Mouse (Mus musculus) heart, adult 2 months (tissue): ENCODE measurements around the gene Trmt2a. TPM values are rescaled to one million over a fixed set of nuclear protein-coding genes. Genes with fewer than 3 reads are reported as not detected.
A peak's percentile ranks its signal among the peaks of the same experiment; 100 is the strongest.

ENCODE experiments used
- DNase-seq, 2 experiments: peaks; one replicate each; pipeline ENCODE4 v3.0.0; 2021
- H3K27ac ChIP-seq: fragments of 200-600 bp; 2 replicates; pipeline ENCODE4 v1.8.1; 2022
- H3K27me3 ChIP-seq: fragments of 200-500 bp; 2 replicates; pipeline ENCODE4 v1.6.1; 2012; ENCODE audit warnings: mild to moderate bottlenecking, low read length, inconsistent platforms, mixed read lengths; ENCODE audit not compliant: control insufficient read depth, insufficient read depth
- H3K36me3 ChIP-seq: fragments of 200-500 bp; 2 replicates; pipeline ENCODE4 v1.6.1; 2012; ENCODE audit warnings: low read length, inconsistent platforms; ENCODE audit not compliant: control insufficient read depth, insufficient read depth
- H3K4me1 ChIP-seq: fragments of 200-500 bp; 2 replicates; pipeline ENCODE4 v1.6.1; 2011; ENCODE audit warnings: low read length; ENCODE audit not compliant: control insufficient read depth, insufficient read depth
- H3K4me3 ChIP-seq: fragments of 200-600 bp; 2 replicates; pipeline ENCODE4 v1.8.1; 2022
- H3K79me2 ChIP-seq: fragments of 200-500 bp; replicated peaks from 2 replicates; pipeline ENCODE4 v1.6.1; 2012; ENCODE audit warnings: mild to moderate bottlenecking, inconsistent platforms, low read length, moderate library complexity, mixed read lengths; ENCODE audit not compliant: control insufficient read depth, insufficient read depth
- H3K9ac ChIP-seq: fragments of 200-500 bp; 2 replicates; pipeline ENCODE4 v1.6.1; 2012; ENCODE audit warnings: low read depth, mild to moderate bottlenecking, control low read depth, inconsistent platforms, low read length, mixed read lengths
- CTCF ChIP-seq: fragments of 200-600 bp; IDR thresholded peaks from 2 replicates; pipeline ENCODE4 v1.8.1; 2022; ENCODE audit warnings: antibody characterized with exemption, mild to moderate bottlenecking, moderate library complexity
- EP300 ChIP-seq: fragments of 200-500 bp; IDR thresholded peaks from 2 replicates; pipeline ENCODE4 v1.6.1; 2011; ENCODE audit warnings: low read depth, low read length, control low read depth; ENCODE audit not compliant: insufficient read depth
- POLR2A ChIP-seq: fragments of 200-500 bp; IDR thresholded peaks from 2 replicates; pipeline ENCODE4 v1.6.1; 2011; ENCODE audit warnings: mild to moderate bottlenecking, low read depth, low read length, control low read depth; ENCODE audit not compliant: insufficient read depth
- WGBS: fragments of 180-500 bp; shearing (Covaris S2); methylation state at CpG from one replicate; pipeline ENCODE4 v1.1.7; 2018; 5-methylcytosine and 5-hydroxymethylcytosine counted together
- intact Hi-C: fragments of 180-260 bp; cut with DNase I; formaldehyde crosslinking; loops from one replicate; pipeline ENCODE4 v1.15.1; 2025
- long read RNA-seq: library from polyadenylated mRNA; stranded (forward); transcript quantifications from one replicate; pipeline ENCODE4 v2.0.0, GENCODE M21; 2021
- polyA plus RNA-seq: library from polyadenylated mRNA; depleted of rRNA; stranded (reverse); fragments of >200 nt; gene quantifications from 2 replicates; pipeline ENCODE4 v1.2.3, GENCODE M21; 2012; rRNA removed
- total RNA-seq, 2 experiments: library from RNA; stranded (reverse); gene quantifications; 2 replicates each; pipeline ENCODE4 v1.2.3; 2021

Gene Trmt2a
- total RNA-seq (10 to 100 TPM; 19.6 to 19.8 TPM), polyA plus RNA-seq (26.8 and 32.4 TPM in 2 replicates)
- long read RNA-seq, transcript Trmt2a-203 (12 exons, 2,367 nt) = major isoform, 13 of 23 reads
- long read RNA-seq, partial matches to known transcripts = 0 of 23 reads
- long read RNA-seq, other reads (novel, unspliced or antisense) = 10 of 23 reads

DNA sequence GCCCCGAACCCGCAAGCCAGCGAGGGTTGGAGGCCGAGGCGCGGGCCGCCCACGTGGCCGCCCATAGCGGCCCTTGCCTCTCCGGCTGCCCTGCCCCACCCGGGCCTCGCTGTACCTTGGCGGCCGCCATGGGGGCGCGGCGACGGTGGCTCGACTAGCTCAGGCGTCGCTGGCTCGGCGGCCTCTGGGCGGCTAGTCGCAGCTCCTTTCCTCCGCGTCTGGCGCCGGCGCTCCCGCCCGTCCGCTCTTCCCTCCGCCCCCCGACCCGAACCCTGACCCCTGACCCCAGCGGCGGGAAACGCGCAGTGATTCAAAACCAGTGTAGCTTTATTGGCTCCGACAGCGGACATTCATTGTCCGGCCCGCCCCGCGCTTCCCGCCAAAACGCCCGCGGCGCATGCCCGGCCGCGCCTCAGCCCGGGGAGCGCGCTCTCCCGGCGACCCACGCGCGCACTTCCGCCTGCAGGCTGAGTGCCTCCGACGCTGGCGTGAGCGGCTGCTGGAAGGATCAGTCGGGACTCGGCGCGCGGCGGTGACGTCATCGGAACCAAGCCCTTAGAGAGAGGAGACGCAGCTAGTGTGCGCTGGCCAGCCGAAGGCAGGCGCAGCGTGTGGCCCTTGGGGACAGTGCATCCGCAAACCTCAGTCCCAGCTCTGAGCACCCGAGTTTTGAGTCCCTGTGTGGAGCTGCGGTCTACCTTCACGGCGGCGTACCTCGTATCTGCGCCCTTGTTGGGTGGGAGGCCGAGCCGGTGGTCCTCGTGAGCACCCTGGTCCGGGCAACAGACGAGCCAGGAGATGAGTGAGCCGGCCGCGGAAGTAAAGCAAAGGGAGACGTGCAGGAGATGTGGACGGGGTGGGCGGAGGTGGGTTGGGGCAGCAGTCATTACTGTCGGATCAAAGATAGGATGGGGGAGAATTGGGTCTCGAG lies at the start of gene Trmt2a, which contains the start of gene Ranbp1:
Gene Trmt2a, plus strand, starts transcription at position 247 of the 931 bp plus-strand sequence.
Gene Ranbp1, minus strand, starts transcription at position 300 of the 931 bp plus-strand sequence.
- Histone ChIP-seq H3K36me3 (peaks cover 5% of the 10 kb centered on the region; the same call in 1 of the 2 replicates), H3K4me3 (peak within 1 kb of the TSS; percentile 99), H3K27ac (peak within 1 kb of the TSS; percentile 76), H3K9ac (peak within 1 kb of the TSS; percentile 85), H3K27me3 (no peaks in the 10 kb centered on the region), H3K79me2 (peaks cover 5% of the 10 kb centered on the region), H3K4me1 (peaks cover 5% of the 10 kb centered on the region)
- TF ChIP-seq CTCF (peak; percentile 25; the same call in 1 of the 2 replicates), EP300 (0 out of 2 replicates have a peak, but pooled peaks have one; percentile 44), POLR2A (peak; percentile 92)
- intact Hi-C loops = loop anchor here (2.0 to 10.0 kb wide), 3 partner anchors 14 to 566 kb away; partner anchors contain the start of genes Cdc45, Dgcr8, Ufd1 and Zdhhc8
- under 1% methylated on average over 100 of the region's 102 CpGs for WGBS
- peak; percentile 99 for DNase-seq

DNA sequence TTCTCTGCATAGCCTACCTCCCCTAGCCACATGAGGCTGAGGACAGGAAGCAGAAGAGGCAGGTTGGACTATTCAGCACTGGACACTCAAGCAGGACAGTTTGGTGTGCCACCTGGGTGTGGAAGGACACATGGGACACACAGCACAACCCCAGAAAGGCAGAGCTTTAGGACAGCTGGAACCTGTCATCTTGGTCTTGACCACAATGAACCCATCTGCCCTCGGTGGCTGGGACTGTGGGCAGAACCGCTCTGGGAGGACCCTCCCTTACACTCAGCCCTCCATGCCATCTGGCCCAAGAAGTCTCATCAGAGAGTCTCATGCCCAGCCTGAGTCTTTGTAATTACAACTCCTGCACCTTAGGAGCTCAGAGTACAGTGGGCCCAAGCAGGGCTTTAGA lies 48.4 kb upstream of the Trmt2a start:
- 72% methylated on average over 2 of the region's 2 CpGs for WGBS
- no peaks in the 10 kb centered on the region for H3K36me3 ChIP-seq
- TF ChIP-seq EP300 (no peak), POLR2A (no peak), CTCF (no peak)
- H3K4me3 ChIP-seq = no peak overlapping the region
- no peaks in the 10 kb centered on the region for H3K4me1 ChIP-seq
- intact Hi-C loops = no loop called here
- no peaks in the 10 kb centered on the region for H3K79me2 ChIP-seq
- H3K27ac ChIP-seq = no peak overlapping the region
- no peak overlapping the region for H3K9ac ChIP-seq
- DNase-seq = no peak
- no peaks in the 10 kb centered on the region for H3K27me3 ChIP-seq

DNA sequence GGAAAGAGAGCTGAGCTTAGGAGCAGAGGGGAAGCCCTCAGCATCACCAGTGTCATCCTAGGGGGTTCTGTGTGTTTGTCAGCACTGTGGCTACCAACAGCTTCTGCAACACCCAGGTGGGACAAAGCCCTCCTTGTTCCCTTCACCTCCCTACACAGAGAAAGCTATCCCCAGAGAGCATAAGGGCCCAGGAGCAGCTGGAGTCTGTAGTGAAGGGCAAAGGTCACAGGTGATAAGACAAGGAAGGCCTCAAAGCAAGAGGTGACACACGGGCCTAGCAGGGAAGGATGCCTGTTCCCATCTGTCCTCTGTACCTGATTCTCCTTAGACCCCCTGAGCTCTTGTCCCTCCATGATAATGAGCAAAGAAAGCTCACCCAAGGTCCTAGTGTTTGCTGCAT lies 46.9 kb upstream of the Trmt2a start:
- 42% methylated on average over 1 of the region's 1 CpGs for WGBS
- Histone ChIP-seq H3K4me1 (no peaks in the 10 kb centered on the region), H3K27ac (no peak overlapping the region), H3K9ac (no peak overlapping the region), H3K36me3 (no peaks in the 10 kb centered on the region), H3K79me2 (no peaks in the 10 kb centered on the region), H3K4me3 (no peak overlapping the region), H3K27me3 (no peaks in the 10 kb centered on the region)
- TF ChIP-seq POLR2A = no peak
- no peak for TF ChIP-seq EP300
- TF ChIP-seq CTCF = no peak
- intact Hi-C loops = no loop called here
- no peak for DNase-seq

DNA sequence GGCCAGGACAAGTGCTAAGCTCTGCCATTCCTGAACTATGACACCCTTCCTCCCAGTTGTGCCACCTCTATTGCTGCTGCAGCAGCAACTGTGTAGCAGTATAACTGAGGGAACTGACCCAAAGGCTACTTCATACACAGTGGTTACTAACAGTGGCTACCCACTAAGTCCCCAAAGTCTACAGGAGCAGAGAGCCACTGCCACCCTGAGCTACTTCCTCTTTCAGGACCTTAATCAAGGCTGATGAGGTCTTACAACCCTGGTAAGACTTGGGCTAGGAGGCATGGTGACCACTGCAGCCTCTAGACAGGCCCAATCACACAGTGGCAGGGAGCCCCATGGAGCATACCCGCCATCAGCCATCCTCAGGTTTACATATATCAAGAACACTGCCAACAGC lies 46.4 kb upstream of the Trmt2a start:
- no peaks in the 10 kb centered on the region for H3K79me2 ChIP-seq
- H3K4me1 ChIP-seq = no peaks in the 10 kb centered on the region
- H3K36me3 ChIP-seq = no peaks in the 10 kb centered on the region
- intact Hi-C loops = no loop called here
- no peak for DNase-seq
- TF ChIP-seq POLR2A (no peak), EP300 (no peak), CTCF (no peak)
- H3K27me3 ChIP-seq = no peaks in the 10 kb centered on the region
- H3K4me3 ChIP-seq = no peak overlapping the region
- H3K9ac ChIP-seq = no peak overlapping the region
- 93% methylated on average over 1 of the region's 1 CpGs for WGBS
- no peak overlapping the region for H3K27ac ChIP-seq

DNA sequence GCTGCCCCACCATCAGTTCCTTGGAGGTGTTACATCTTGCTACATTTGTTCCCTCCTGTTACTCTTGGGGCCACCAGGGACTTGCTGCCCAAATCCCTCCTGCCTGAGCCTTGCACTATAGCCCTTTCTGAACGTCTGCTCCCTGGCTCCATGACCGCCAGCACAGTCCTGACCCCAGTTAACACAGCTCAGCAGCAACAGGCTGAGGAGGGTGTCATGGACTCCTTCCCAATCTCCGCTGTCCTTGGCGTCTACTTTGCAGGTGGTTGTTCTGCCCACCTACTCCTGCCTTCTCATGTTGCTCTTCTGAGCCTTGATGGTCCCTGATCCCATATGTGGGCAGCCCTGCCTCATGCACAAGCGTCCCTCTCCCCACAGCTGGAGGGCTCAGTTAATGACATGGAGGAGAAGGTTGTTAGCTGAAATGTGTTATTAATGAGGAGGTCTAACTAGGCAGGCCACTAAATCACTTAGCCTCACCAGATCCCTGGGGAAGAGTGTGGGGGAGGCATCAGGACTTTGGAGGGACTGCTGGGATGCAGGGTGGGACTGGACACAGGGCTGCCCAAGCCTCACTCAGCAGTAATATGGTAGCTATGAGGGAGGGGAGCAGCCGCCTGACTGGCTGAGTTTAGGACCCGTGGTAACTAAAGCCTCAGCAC lies 44.9 kb upstream of the Trmt2a start:
- no peak for TF ChIP-seq EP300
- no peak for TF ChIP-seq CTCF
- no peak for TF ChIP-seq POLR2A
- intact Hi-C loops = no loop called here
- H3K79me2 ChIP-seq = no peaks in the 10 kb centered on the region
- WGBS = 61% methylated on average over 7 of the region's 7 CpGs
- H3K27ac ChIP-seq = no peak overlapping the region
- no peaks in the 10 kb centered on the region for H3K4me1 ChIP-seq
- no peak overlapping the region for H3K4me3 ChIP-seq
- DNase-seq = no peak
- H3K36me3 ChIP-seq = no peaks in the 10 kb centered on the region
- H3K9ac ChIP-seq = no peak overlapping the region
- no peaks in the 10 kb centered on the region for H3K27me3 ChIP-seq
